9 mouse cellular contexts compared by ENCODE assay signal in the genomic region with DNA sequence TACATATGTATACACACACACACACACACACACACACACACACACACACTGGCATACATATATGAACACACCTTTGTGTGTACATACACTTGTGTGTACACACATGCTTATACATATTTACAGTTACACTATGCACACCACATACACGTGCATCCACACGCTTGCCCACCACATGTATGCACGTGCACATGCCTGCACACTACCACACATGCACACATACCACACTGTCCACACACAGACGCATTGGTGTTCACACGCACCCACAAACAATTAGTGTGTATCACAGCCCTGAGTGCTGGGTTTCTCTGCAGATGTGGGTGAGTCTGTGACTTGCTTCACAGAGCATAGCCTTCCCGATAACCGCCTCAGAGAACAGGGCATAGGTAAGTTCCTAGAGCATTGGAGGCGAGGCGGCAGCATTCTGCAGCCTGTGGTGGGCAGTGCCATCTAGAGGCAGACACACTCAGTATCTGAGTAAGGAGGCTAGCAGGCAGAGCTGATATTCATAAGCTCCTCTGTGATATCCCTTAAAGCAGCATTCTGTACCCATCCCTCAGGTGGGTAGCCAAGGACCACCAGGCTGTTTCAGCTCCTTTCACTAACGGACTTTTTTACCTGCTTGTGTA. TPM values are rescaled to one million over a fixed set of nuclear protein-coding genes. Genes with fewer than 3 reads are reported as not detected.
DNase-seq lines count a peak whose midpoint lies in the region; ATAC-seq lines count a peak whose summit lies in the region.
"Had no signal": no experiment of that assay in that cellular context is flagged by ENCODE, and none has a peak within 500 bp of the region (broad histone marks: within the 10 kb centered on the region; RNA-seq: fewer than 3 reads in every experiment).

No protein-coding gene starts in this region.

- intact Hi-C loops in heart, postnatal 10 days (cut with DNase I): no loop called here

- DNase-seq in heart, postnatal 10 days: peak; percentile 21 to 22
- no peak for DNase-seq in heart, embryonic 10.5 days (ENCODE audit: low spot score)
- DNase-seq in thymus, postnatal 4 days: peak; percentile 26
- DNase-seq in thymus, postnatal 10 days (ENCODE audit: low spot score in 2 of 2): no peak
- peak; percentile 35 for DNase-seq in hindbrain, embryonic 11.5 days (ENCODE audit: low spot score)
- DNase-seq in spleen, postnatal 10 days (ENCODE audit: low spot score in 2 of 2): no peak
- no peak for DNase-seq in adrenal gland, postnatal 4 days (ENCODE audit: low spot score in 2 of 2)

- H3K36me3 ChIP-seq in heart, embryonic 10.5 days: no peaks in the 10 kb centered on the region
- 0 out of 2 replicates have a peak, but pooled peaks cover 3% of the 10 kb centered on the region for H3K36me3 ChIP-seq in hindbrain, embryonic 11.5 days (ENCODE audit: control insufficient read depth, insufficient read depth, low read length)
- H3K36me3 ChIP-seq in midbrain, embryonic 16.5 days (ENCODE audit: control insufficient read depth, insufficient read depth, low read length): no peaks in the 10 kb centered on the region; the same call in 1 of the 2 replicates
- H3K36me3 ChIP-seq: lung, embryonic 15.5 days had no signal

- H3K9me3 ChIP-seq in heart, embryonic 10.5 days: no peaks in the 10 kb centered on the region
- H3K9me3 ChIP-seq in hindbrain, embryonic 11.5 days (ENCODE audit: control insufficient read depth, low read length): no peaks in the 10 kb centered on the region
- H3K9me3 ChIP-seq in midbrain, embryonic 16.5 days (replicated peaks; ENCODE audit: control insufficient read depth, low read length, poor library complexity, severe bottlenecking): no peaks in the 10 kb centered on the region
- H3K9me3 ChIP-seq: lung, embryonic 15.5 days had no signal

- H3K4me2 ChIP-seq in hindbrain, embryonic 11.5 days (replicated peaks; ENCODE audit: low read depth, low read length): no peak overlapping the region
- no peak overlapping the region for H3K4me2 ChIP-seq in midbrain, embryonic 16.5 days (ENCODE audit: low read length)
- H3K4me2 ChIP-seq: lung, embryonic 15.5 days had no signal

- no peak overlapping the region for H3K9ac ChIP-seq in hindbrain, embryonic 11.5 days (ENCODE audit: low read depth, low read length)
- H3K9ac ChIP-seq in midbrain, embryonic 16.5 days (ENCODE audit: low read depth, low read length): no peak overlapping the region
- H3K9ac ChIP-seq: lung, embryonic 15.5 days had no signal

- no peak for ATAC-seq in hindbrain, embryonic 11.5 days (ENCODE audit: low FRiP score)
- ATAC-seq in midbrain, embryonic 16.5 days: peak; percentile 86; the same call in 1 of the 2 replicates

- no peak overlapping the region for H3K27ac ChIP-seq in heart, embryonic 10.5 days
- H3K27ac ChIP-seq in hindbrain, embryonic 11.5 days (ENCODE audit: low read depth, low read length): no peak overlapping the region
- H3K27ac ChIP-seq in midbrain, embryonic 16.5 days (ENCODE audit: low read length): peak overlapping the region; percentile 14; the same call in 1 of the 2 replicates
- H3K27ac ChIP-seq: lung, embryonic 15.5 days had no signal

- H3K4me3 ChIP-seq in heart, embryonic 10.5 days: no peak overlapping the region
- H3K4me3 ChIP-seq in hindbrain, embryonic 11.5 days (ENCODE audit: low read depth, low read length): no peak overlapping the region
- no peak overlapping the region for H3K4me3 ChIP-seq in midbrain, embryonic 16.5 days (ENCODE audit: low read depth, low read length)
- H3K4me3 ChIP-seq: lung, embryonic 15.5 days had no signal

- no peaks in the 10 kb centered on the region for H3K4me1 ChIP-seq in heart, embryonic 10.5 days
- no peaks in the 10 kb centered on the region for H3K4me1 ChIP-seq in hindbrain, embryonic 11.5 days (replicated peaks; ENCODE audit: control insufficient read depth, insufficient read depth, low read length)
- no peaks in the 10 kb centered on the region for H3K4me1 ChIP-seq in midbrain, embryonic 16.5 days (ENCODE audit: control insufficient read depth, insufficient read depth, low read length)
- H3K4me1 ChIP-seq: lung, embryonic 15.5 days had no signal

- WGBS in heart, embryonic 10.5 days: 70% methylated on average over 10 of the region's 10 CpGs
- 77% methylated on average over 10 of the region's 10 CpGs for WGBS in hindbrain, embryonic 11.5 days
- WGBS in midbrain, embryonic 16.5 days: 66% methylated on average over 10 of the region's 10 CpGs

- peaks cover 28% of the 10 kb centered on the region; the same call in 1 of the 2 replicates for H3K27me3 ChIP-seq in heart, embryonic 10.5 days (ENCODE audit: insufficient read depth, poor library complexity, severe bottlenecking)
- H3K27me3 ChIP-seq in hindbrain, embryonic 11.5 days (ENCODE audit: control insufficient read depth, insufficient read depth, low read length): no peaks in the 10 kb centered on the region
- no peaks in the 10 kb centered on the region for H3K27me3 ChIP-seq in midbrain, embryonic 16.5 days (ENCODE audit: control insufficient read depth, insufficient read depth, low read depth, low read length)
- H3K27me3 ChIP-seq: lung, embryonic 15.5 days had no signal

RNA-seq across cellular contexts. Expression of a gene that starts 17.2 kb away (rescaled TPM):
- not detected for total RNA-seq in heart, postnatal 10 days (2021)
- polyA plus RNA-seq in heart, embryonic 10.5 days (2016; fragmentation: Nextera tagmentation; extraction: Ambion mirVana): 0.07 and 0.18 TPM in 2 replicates
- 1.2 and 1.4 TPM in 2 replicates for polyA plus RNA-seq in hindbrain, embryonic 11.5 days (2014; fragmentation: Nextera tagmentation; extraction: Ambion mirVana)
- 22.5 and 23.6 TPM in 2 replicates for polyA plus RNA-seq in midbrain, embryonic 16.5 days (2015; fragmentation: Nextera tagmentation; extraction: Ambion mirVana)
- 1 to 10 TPM; 1.6 to 1.7 TPM for total RNA-seq in adrenal gland, postnatal 4 days (2021)

RNA-seq across cellular contexts. Expression of a gene that starts 43.3 kb away (rescaled TPM):
- total RNA-seq in heart, postnatal 10 days (2021): not detected
- 0.24 TPM in 1 of 2 replicates, not detected in the other for polyA plus RNA-seq in heart, embryonic 10.5 days (2016; fragmentation: Nextera tagmentation; extraction: Ambion mirVana)
- polyA plus RNA-seq in hindbrain, embryonic 11.5 days (2014; fragmentation: Nextera tagmentation; extraction: Ambion mirVana): 14.4 and 16.4 TPM in 2 replicates
- 31.5 and 34.1 TPM in 2 replicates for polyA plus RNA-seq in midbrain, embryonic 16.5 days (2015; fragmentation: Nextera tagmentation; extraction: Ambion mirVana)
- 1 to 10 TPM; 4.7 to 5.0 TPM for total RNA-seq in adrenal gland, postnatal 4 days (2021)
- polyA plus RNA-seq: lung, embryonic 15.5 days had no signal

Comparison
In these comparisons a context has a peak if more than half of its experiments do, and no peak if none do; other contexts are left out.
1. DNase-seq: peak in heart, postnatal 10 days (2 of 2), thymus, postnatal 4 days (single experiment) and hindbrain, embryonic 11.5 days (single experiment); none in heart, embryonic 10.5 days (single experiment), thymus, postnatal 10 days (0 of 2), spleen, postnatal 10 days (0 of 2) and adrenal gland, postnatal 4 days (0 of 2).
2. RNA of a gene that starts 43.3 kb away (polyA plus RNA-seq): 31.5 to 34.1 TPM in midbrain, embryonic 16.5 days and 14.4 to 16.4 TPM in hindbrain, embryonic 11.5 days; 0.24 TPM in heart, embryonic 10.5 days; every median in the first group is over 10 times any median in the second.